Mouse (Mus musculus): ENCODE data around the gene Chac1. TPM values are rescaled to one million over a fixed set of nuclear protein-coding genes. Genes with fewer than 3 reads are reported as not detected.

Gene Chac1
- polyA plus RNA-seq, 1 experiment from 2014 or later = 6.2 TPM

- Histone ChIP-seq H3K4me1 (replicated peaks) (no peaks in the 10 kb centered on the region), H3K9ac (no peak overlapping the region), H3K4me3 (no peak overlapping the region), H3K27ac (replicated peaks) (no peak overlapping the region), H3K27me3 (no peaks in the 10 kb centered on the region), H3K9me3 (no peaks in the 10 kb centered on the region), H3K4me2 (no peak overlapping the region), H3K36me3 (peaks cover 35% of the 10 kb centered on the region)
- 93% methylated on average over 5 of the region's 5 CpGs for WGBS
- ATAC-seq (ENCODE audit: low read depth) = no peak
Measured at GRCm38 (mm10) chr2:119398252-119398651, 47.2 kb downstream of the Chac1 start.

DNA sequence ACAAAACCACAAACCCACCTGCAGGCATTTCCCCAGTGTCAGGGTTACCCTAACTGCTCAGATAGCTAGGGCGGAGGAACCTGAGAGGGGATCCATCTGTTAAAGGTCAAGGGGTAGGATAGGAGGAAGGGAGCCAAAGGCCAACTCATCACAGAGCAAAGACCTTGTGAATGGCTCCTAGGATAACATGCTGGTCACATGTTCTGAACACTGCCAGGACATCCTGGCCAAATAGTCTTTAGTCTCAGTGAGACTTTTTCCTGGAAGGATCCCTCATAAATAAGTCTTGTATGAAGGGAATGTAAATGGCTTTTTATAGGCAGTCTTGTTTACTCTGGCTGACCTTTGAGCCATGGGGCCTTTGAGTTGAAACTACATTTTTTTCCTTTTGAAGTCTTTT lies 47.6 kb downstream of the Chac1 start:
- no peak overlapping the region for H3K4me3 ChIP-seq
- no peaks in the 10 kb centered on the region for H3K9me3 ChIP-seq
- no peak overlapping the region for H3K9ac ChIP-seq
- H3K4me1 ChIP-seq (replicated peaks) = no peaks in the 10 kb centered on the region
- no peak overlapping the region for H3K27ac ChIP-seq (replicated peaks)
- no peak overlapping the region for H3K4me2 ChIP-seq
- no peaks in the 10 kb centered on the region for H3K27me3 ChIP-seq
- 91% methylated on average over 1 of the region's 1 CpGs for WGBS
- no peak for ATAC-seq (ENCODE audit: low read depth)
- H3K36me3 ChIP-seq = peaks cover 31% of the 10 kb centered on the region

DNA sequence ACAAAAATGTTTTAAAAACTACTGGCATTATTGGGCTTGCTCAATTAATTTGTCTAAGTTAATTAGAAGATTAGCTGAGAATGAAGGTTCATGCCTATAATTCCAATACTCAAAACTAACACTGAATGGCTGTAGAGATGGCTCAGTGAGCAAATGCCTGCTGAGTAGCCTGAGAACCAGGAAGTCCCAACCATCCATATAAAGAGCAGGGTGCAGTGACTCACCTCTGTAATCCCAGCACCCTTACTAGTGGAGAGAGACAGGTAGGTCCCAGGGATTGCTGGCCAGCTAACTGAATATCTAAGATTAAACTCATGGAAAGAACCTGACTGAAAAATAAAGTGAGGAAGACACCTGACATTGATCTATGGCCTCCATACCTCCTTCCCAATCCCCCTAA lies 48.3 kb downstream of the Chac1 start:
- H3K27me3 ChIP-seq = no peaks in the 10 kb centered on the region
- H3K4me1 ChIP-seq (replicated peaks) = no peaks in the 10 kb centered on the region
- H3K4me3 ChIP-seq = no peak overlapping the region
- no peak overlapping the region for H3K9ac ChIP-seq
- H3K9me3 ChIP-seq = no peaks in the 10 kb centered on the region
- H3K36me3 ChIP-seq = peaks cover 30% of the 10 kb centered on the region
- H3K27ac ChIP-seq (replicated peaks) = no peak overlapping the region
- no peak for ATAC-seq (ENCODE audit: low read depth)
- H3K4me2 ChIP-seq = no peak overlapping the region

Other genes starting within 250 kb of the Chac1 start
- gene Rad51, start 238.4 kb upstream of the Chac1 start, polyA plus RNA-seq (2015; fragmentation: Nextera tagmentation; extraction: Ambion mirVana) = 8.3 and 10.5 TPM in 2 replicates
- gene Rmdn3, start 194.2 kb upstream of the Chac1 start, polyA plus RNA-seq (2015; fragmentation: Nextera tagmentation; extraction: Ambion mirVana) = 42.3 and 43.9 TPM in 2 replicates
- 1.2 and 2.3 TPM in 2 replicates for gene Gchfr, start 183.5 kb upstream of the Chac1 start, polyA plus RNA-seq (2015; fragmentation: Nextera tagmentation; extraction: Ambion mirVana)
- gene Gm14137, start 176.7 kb upstream of the Chac1 start, polyA plus RNA-seq (2015; fragmentation: Nextera tagmentation; extraction: Ambion mirVana) = 0.50 and 0.66 TPM in 2 replicates
- gene Zfyve19, start 142.6 kb upstream of the Chac1 start, polyA plus RNA-seq (2015; fragmentation: Nextera tagmentation; extraction: Ambion mirVana) = 54.8 and 58.9 TPM in 2 replicates
- gene Dnajc17, start 142.4 kb upstream of the Chac1 start, polyA plus RNA-seq (2015; fragmentation: Nextera tagmentation; extraction: Ambion mirVana) = 20.4 and 24.4 TPM in 2 replicates
- not detected in 2 replicates for gene Ppp1r14d, start 121.3 kb upstream of the Chac1 start, polyA plus RNA-seq (2015; fragmentation: Nextera tagmentation; extraction: Ambion mirVana)
- gene Spint1, start 113.9 kb upstream of the Chac1 start, polyA plus RNA-seq (2015; fragmentation: Nextera tagmentation; extraction: Ambion mirVana) = 0.32 and 0.92 TPM in 2 replicates
- gene Rhov, start 80.0 kb upstream of the Chac1 start, polyA plus RNA-seq (2015; fragmentation: Nextera tagmentation; extraction: Ambion mirVana) = 18.3 and 19.1 TPM in 2 replicates
- gene Vps18, start 62.5 kb upstream of the Chac1 start, polyA plus RNA-seq (2015; fragmentation: Nextera tagmentation; extraction: Ambion mirVana) = 23.9 and 24.2 TPM in 2 replicates
- gene Dll4, start 25.4 kb upstream of the Chac1 start, polyA plus RNA-seq (2015; fragmentation: Nextera tagmentation; extraction: Ambion mirVana) = 4.9 and 5.3 TPM in 2 replicates
- gene Ino80, start 126.5 kb downstream of the Chac1 start, polyA plus RNA-seq (2015; fragmentation: Nextera tagmentation; extraction: Ambion mirVana) = 3.1 and 3.2 TPM in 2 replicates
- gene Exd1, start 196.4 kb downstream of the Chac1 start, polyA plus RNA-seq (2015; fragmentation: Nextera tagmentation; extraction: Ambion mirVana) = 0.43 and 0.71 TPM in 2 replicates
- gene Chp1, start 196.5 kb downstream of the Chac1 start, polyA plus RNA-seq (2015; fragmentation: Nextera tagmentation; extraction: Ambion mirVana) = 70.9 and 73.0 TPM in 2 replicates